Mouse (Mus musculus): ENCODE measurements around the gene Spsb4. TPM values are rescaled to one million over a fixed set of nuclear protein-coding genes. Genes with fewer than 3 reads are reported as not detected.

The Spsb4 gene
- polyA plus RNA-seq, 1 experiment, result 0.01 TPM

DNA sequence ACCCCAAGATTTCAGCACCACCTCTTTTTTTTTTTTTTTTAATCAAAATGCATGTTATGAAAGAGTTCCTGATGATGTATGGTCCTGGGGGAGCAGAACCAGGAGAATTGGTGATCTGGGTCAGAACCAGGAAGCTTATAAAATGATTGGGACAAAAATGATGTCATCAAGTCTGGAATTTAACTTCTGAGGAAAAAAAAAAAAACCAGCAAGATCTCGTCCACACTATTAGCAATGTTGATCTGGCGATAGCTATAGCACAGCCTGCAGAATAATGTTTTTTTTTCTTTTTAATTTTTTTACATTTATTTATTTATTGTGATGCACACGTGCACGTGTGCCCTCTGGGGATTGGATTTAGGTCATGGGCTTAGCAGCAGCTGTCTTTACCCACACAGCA, 27.6 kb upstream of the Spsb4 start:
- H3K36me3 ChIP-seq (ENCODE audit: control insufficient read depth), result no peaks in the 10 kb centered on the region
- H3K4me1 ChIP-seq (ENCODE audit: control insufficient read depth), result no peaks in the 10 kb centered on the region
- H3K4me3 ChIP-seq (replicated peaks), result no peak overlapping the region
- H3K9me3 ChIP-seq (ENCODE audit: control insufficient read depth, low read length), result no peaks in the 10 kb centered on the region
- H3K27me3 ChIP-seq (ENCODE audit: control insufficient read depth), result no peaks in the 10 kb centered on the region
- TF ChIP-seq TAL1 (IDR thresholded peaks at IDR 0.05; ENCODE audit: low read length) (no peak), GATA1 (IDR thresholded peaks at IDR 0.05; ENCODE audit: low read length) (no peak)

DNA sequence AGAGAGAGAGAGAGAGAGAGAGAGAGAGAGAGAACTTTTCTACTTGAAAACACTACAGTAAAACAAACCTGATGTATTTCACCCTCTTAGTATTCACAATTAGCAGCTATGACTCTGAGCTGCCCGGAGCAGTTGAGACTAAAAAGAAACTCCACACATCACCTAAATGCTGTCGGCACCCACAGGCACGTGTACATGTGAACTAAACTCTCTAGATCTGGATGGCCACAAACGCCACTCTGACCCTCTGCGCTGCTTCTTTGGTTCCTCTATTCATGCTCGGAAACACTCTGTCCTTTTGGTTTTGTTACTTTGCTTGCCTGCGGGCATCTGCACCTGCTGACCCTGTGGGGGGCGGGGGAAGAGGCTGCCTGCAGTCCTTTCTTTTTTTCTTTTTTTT, 23.0 kb upstream of the Spsb4 start:
- no peak for TF ChIP-seq GATA1 (IDR thresholded peaks at IDR 0.05; ENCODE audit: low read length)
- no peak for TF ChIP-seq TAL1 (IDR thresholded peaks at IDR 0.05; ENCODE audit: low read length)
- no peak overlapping the region for H3K4me3 ChIP-seq (replicated peaks)
- H3K27me3 ChIP-seq (ENCODE audit: control insufficient read depth), result no peaks in the 10 kb centered on the region
- no peaks in the 10 kb centered on the region for H3K36me3 ChIP-seq (ENCODE audit: control insufficient read depth)
- peaks cover 2% of the 10 kb centered on the region; the same call in 1 of the 2 replicates for H3K9me3 ChIP-seq (ENCODE audit: control insufficient read depth, low read length)
- no peaks in the 10 kb centered on the region for H3K4me1 ChIP-seq (ENCODE audit: control insufficient read depth)

DNA sequence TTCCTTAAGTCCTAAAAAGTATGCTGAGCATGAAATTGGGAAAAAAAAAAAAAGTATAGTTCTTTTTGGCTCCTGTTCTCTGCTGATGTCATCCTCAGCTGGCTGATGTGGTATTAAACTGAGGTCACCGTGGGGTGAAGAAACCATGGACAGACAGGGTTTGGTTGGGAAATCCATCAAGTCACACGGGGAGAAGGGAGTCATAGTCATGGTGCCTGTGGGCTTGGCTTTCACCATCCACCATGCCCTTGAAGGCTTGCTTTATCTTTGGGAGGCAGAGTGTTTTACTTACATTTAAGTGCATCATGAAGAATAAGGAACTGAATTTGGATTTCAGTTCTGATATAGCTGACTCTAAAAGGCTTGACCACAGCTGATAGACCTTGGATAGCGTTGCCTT, 19.4 kb upstream of the Spsb4 start:
- no peaks in the 10 kb centered on the region for H3K4me1 ChIP-seq (ENCODE audit: control insufficient read depth)
- no peaks in the 10 kb centered on the region for H3K36me3 ChIP-seq (ENCODE audit: control insufficient read depth)
- TF ChIP-seq TAL1 (IDR thresholded peaks at IDR 0.05; ENCODE audit: low read length), result no peak
- TF ChIP-seq GATA1 (IDR thresholded peaks at IDR 0.05; ENCODE audit: low read length), result no peak
- H3K27me3 ChIP-seq (ENCODE audit: control insufficient read depth), result no peaks in the 10 kb centered on the region
- H3K4me3 ChIP-seq (replicated peaks), result no peak overlapping the region
- peaks cover 2% of the 10 kb centered on the region; the same call in 1 of the 2 replicates for H3K9me3 ChIP-seq (ENCODE audit: control insufficient read depth, low read length)

DNA sequence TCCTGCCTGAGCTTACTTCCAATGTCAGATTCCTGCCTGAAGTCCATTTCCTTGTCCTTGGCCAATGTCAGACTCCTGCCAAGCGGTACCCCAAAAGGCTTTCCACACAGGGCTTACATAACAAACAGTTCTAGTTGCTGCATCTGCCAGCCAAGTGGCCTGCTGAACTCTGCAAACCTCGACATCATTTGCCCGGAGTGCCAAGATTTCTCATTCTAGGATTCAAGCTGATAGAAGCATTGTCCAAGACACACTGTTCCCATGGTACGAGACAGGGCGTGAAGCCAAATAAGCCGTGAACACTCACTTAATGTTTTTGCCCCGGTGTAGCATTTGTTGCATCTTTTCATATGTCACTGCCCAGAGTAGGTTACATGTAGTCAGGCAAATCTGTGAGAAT, 18.0 kb upstream of the Spsb4 start:
- H3K4me3 ChIP-seq (replicated peaks), result no peak overlapping the region
- no peaks in the 10 kb centered on the region for H3K36me3 ChIP-seq (ENCODE audit: control insufficient read depth)
- TF ChIP-seq TAL1 (IDR thresholded peaks at IDR 0.05; ENCODE audit: low read length) (no peak), GATA1 (IDR thresholded peaks at IDR 0.05; ENCODE audit: low read length) (no peak)
- H3K9me3 ChIP-seq (ENCODE audit: control insufficient read depth, low read length), result peaks cover 2% of the 10 kb centered on the region; the same call in 1 of the 2 replicates
- no peaks in the 10 kb centered on the region for H3K4me1 ChIP-seq (ENCODE audit: control insufficient read depth)
- H3K27me3 ChIP-seq (ENCODE audit: control insufficient read depth), result no peaks in the 10 kb centered on the region

DNA sequence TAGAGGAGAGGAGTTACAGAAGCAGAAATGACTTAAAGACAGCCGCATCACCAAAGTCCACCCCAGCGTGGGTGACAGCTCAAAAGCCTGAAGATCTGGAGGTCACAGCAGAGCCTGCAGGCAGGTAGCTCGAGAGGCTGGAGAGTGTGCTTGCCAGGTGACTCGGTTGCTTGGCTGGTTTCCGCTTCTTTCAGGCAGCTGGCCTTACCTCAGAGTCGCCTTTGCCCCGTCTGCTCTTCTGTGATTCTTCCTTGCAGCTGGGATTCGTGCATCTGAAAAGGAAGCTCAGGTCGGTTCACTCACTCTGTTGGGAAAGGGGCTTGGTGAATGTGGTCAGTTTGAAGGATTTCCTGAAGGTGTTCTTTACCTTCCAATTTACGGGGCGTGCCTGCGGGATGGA, 8.7 kb upstream of the Spsb4 start:
- TF ChIP-seq TAL1 (IDR thresholded peaks at IDR 0.05; ENCODE audit: low read length) (no peak), GATA1 (IDR thresholded peaks at IDR 0.05; ENCODE audit: low read length) (no peak)
- Histone ChIP-seq H3K9me3 (ENCODE audit: control insufficient read depth, low read length) (peaks cover 5% of the 10 kb centered on the region; the same call in 1 of the 2 replicates), H3K4me3 (replicated peaks) (no peak overlapping the region), H3K27me3 (ENCODE audit: control insufficient read depth) (no peaks in the 10 kb centered on the region), H3K4me1 (ENCODE audit: control insufficient read depth) (no peaks in the 10 kb centered on the region), H3K36me3 (ENCODE audit: control insufficient read depth) (no peaks in the 10 kb centered on the region)

DNA sequence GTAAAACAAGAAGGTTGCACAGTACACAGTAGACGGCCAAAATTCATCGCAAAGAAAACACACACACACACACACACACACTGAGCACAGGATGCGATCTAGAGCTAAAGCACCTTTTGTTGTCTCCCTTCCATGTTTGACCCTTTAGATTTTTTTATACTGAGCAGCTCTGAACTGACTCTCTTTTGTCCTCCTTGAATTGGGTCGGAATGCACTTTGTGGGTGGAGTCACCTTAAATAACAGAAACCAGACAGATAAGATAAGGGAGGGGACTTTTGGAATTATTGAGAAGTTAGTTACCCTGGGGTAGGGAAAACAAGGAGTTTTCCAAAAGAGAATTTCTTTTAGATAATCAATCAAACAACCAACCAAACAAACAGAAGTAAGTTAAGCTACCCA, 7.4 kb upstream of the Spsb4 start:
- H3K27me3 ChIP-seq (ENCODE audit: control insufficient read depth), result no peaks in the 10 kb centered on the region
- H3K36me3 ChIP-seq (ENCODE audit: control insufficient read depth), result no peaks in the 10 kb centered on the region
- H3K4me1 ChIP-seq (ENCODE audit: control insufficient read depth), result no peaks in the 10 kb centered on the region
- no peak for TF ChIP-seq TAL1 (IDR thresholded peaks at IDR 0.05; ENCODE audit: low read length)
- TF ChIP-seq GATA1 (IDR thresholded peaks at IDR 0.05; ENCODE audit: low read length), result no peak
- H3K4me3 ChIP-seq (replicated peaks), result no peak overlapping the region
- peaks cover 5% of the 10 kb centered on the region; the same call in 1 of the 2 replicates for H3K9me3 ChIP-seq (ENCODE audit: control insufficient read depth, low read length)

DNA sequence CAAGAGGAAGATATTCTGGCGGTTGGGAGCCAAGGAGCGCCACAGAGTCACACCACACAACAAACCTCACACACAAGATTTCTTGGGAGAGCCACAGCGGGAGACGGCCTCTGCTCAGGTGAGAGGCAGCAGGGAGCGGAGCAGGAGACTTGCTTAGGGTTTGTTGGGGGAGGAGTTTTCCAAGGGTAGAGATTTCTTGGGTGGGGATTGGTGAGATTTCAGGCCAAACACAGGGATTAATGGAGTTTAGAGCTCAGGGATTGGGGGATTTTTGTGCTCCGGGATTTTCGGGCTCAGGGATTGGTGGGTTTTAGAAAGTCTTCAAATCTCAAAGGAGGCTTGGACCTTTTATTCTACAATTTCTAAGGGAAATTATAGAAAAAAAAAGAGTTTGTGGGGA, 5.8 kb upstream of the Spsb4 start:
- H3K9me3 ChIP-seq (ENCODE audit: control insufficient read depth, low read length), result peaks cover 5% of the 10 kb centered on the region; the same call in 1 of the 2 replicates
- no peak overlapping the region for H3K4me3 ChIP-seq (replicated peaks)
- H3K36me3 ChIP-seq (ENCODE audit: control insufficient read depth), result no peaks in the 10 kb centered on the region
- H3K4me1 ChIP-seq (ENCODE audit: control insufficient read depth), result no peaks in the 10 kb centered on the region
- TF ChIP-seq TAL1 (IDR thresholded peaks at IDR 0.05; ENCODE audit: low read length) (no peak), GATA1 (IDR thresholded peaks at IDR 0.05; ENCODE audit: low read length) (no peak)
- H3K27me3 ChIP-seq (ENCODE audit: control insufficient read depth), result peaks cover 8% of the 10 kb centered on the region

DNA sequence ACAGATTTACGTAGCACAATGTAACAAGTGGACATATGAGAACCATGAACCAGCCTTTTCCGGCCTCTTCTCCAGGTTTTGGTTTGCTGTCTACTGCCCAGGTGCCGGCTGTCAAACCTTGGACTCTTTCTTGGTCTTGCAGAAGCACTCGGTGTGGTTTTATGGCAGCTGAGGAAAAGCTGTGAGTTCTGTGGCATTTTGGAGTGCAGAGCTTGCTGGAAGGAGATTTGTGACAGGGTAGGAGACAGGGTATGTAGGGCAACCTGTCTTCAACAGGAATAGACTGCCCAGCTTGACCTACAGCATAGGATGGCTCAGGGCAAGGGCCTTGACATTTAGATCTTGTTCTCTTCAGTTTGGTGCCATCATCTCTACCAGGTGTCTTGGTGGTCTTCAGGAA, 4.3 kb upstream of the Spsb4 start:
- TF ChIP-seq TAL1 (IDR thresholded peaks at IDR 0.05; ENCODE audit: low read length) (no peak), GATA1 (IDR thresholded peaks at IDR 0.05; ENCODE audit: low read length) (no peak)
- no peak overlapping the region for H3K4me3 ChIP-seq (replicated peaks)
- H3K4me1 ChIP-seq (ENCODE audit: control insufficient read depth), result no peaks in the 10 kb centered on the region
- peaks cover 5% of the 10 kb centered on the region; the same call in 1 of the 2 replicates for H3K9me3 ChIP-seq (ENCODE audit: control insufficient read depth, low read length)
- peaks cover 23% of the 10 kb centered on the region for H3K27me3 ChIP-seq (ENCODE audit: control insufficient read depth)
- H3K36me3 ChIP-seq (ENCODE audit: control insufficient read depth), result no peaks in the 10 kb centered on the region

DNA sequence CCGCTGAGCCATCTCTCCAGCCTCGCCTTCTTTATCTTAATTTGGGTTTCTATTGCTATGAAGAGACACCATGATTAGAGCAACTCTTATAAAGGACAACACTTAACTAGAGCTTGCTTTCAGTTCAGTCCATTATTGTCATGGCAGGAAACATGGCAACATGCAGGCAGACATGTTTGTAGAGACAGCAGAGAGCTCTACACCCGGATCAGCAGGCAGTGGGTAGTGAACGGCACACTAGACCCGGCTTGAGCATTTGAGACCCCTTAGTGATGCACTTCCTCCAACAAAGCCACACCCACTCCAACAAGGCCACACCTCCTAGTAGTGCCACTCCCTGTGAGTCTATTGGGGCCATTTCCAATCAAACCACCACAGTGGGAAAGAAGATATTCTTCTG, 3.7 kb upstream of the Spsb4 start:
- no peaks in the 10 kb centered on the region for H3K4me1 ChIP-seq (ENCODE audit: control insufficient read depth)
- H3K36me3 ChIP-seq (ENCODE audit: control insufficient read depth), result no peaks in the 10 kb centered on the region
- TF ChIP-seq GATA1 (IDR thresholded peaks at IDR 0.05; ENCODE audit: low read length) (no peak), TAL1 (IDR thresholded peaks at IDR 0.05; ENCODE audit: low read length) (no peak)
- H3K4me3 ChIP-seq (replicated peaks), result no peak overlapping the region
- H3K27me3 ChIP-seq (ENCODE audit: control insufficient read depth), result peaks cover 29% of the 10 kb centered on the region
- peaks cover 3% of the 10 kb centered on the region; the same call in 1 of the 2 replicates for H3K9me3 ChIP-seq (ENCODE audit: control insufficient read depth, low read length)

DNA sequence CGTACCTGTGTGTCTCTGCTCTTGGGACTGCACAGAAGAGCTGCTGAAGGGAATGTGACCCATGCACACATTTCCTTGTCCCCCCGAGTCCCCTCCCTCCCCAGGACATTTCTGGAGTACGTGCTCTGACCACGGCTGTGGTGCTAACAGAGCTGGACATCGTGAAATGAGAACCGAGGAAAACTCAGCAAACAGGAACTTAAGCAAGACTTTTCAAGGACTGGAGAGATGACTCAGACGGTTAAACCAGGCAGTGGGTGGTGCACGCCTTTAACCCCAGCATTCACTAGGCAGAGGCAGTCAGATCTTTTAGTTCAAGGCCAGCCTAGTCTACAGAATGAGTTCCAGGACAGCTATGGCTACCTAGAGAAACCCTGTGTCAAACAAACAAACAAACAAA, 1.5 kb upstream of the Spsb4 start:
- Histone ChIP-seq H3K36me3 (ENCODE audit: control insufficient read depth) (no peaks in the 10 kb centered on the region), H3K9me3 (ENCODE audit: control insufficient read depth, low read length) (no peaks in the 10 kb centered on the region), H3K4me1 (ENCODE audit: control insufficient read depth) (no peaks in the 10 kb centered on the region), H3K4me3 (replicated peaks) (no peak overlapping the region), H3K27me3 (ENCODE audit: control insufficient read depth) (peaks cover 46% of the 10 kb centered on the region)
- TF ChIP-seq TAL1 (IDR thresholded peaks at IDR 0.05; ENCODE audit: low read length), result no peak
- no peak for TF ChIP-seq GATA1 (IDR thresholded peaks at IDR 0.05; ENCODE audit: low read length)

All from erythroblast, embryonic 14.5 days (primary cell).